10 mouse cellular contexts compared by ENCODE assay signal in genomic region chr5:73701063-73701890, GRCm38 (mm10). TPM values are rescaled to one million over a fixed set of nuclear protein-coding genes. Genes with fewer than 3 reads are reported as not detected.
DNase-seq lines count a peak whose midpoint lies in the region; ATAC-seq and TF ChIP-seq lines count a peak whose summit lies in the region.
"Had no signal": no experiment of that assay in that cellular context is flagged by ENCODE, and none has a peak within 500 bp of the region (broad histone marks: within the 10 kb centered on the region; RNA-seq: fewer than 3 reads in every experiment).

No protein-coding gene starts in this region.

- ATAC-seq in intestine, embryonic 14.5 days (replicated peaks; ENCODE audit: low FRiP score, low TSS enrichment, low read depth), result no peak
- no peak for ATAC-seq in intestine, postnatal 0 days
- ATAC-seq in embryonic facial prominence, embryonic 14.5 days (ENCODE audit: low read depth), result no peak
- no peak for ATAC-seq in heart, embryonic 15.5 days (replicated peaks; ENCODE audit: insufficient number of reproducible peaks, insufficient read depth, low FRiP score, low read depth)
- peak; percentile 80 for ATAC-seq in lung, postnatal 0 days
- ATAC-seq in liver, embryonic 12.5 days, result no peak
- no peak for ATAC-seq in midbrain, postnatal 0 days (ENCODE audit: low FRiP score)

- H3K4me3 ChIP-seq in intestine, embryonic 14.5 days (ENCODE audit: low read depth, low read length), result no peak overlapping the region
- no peak overlapping the region for H3K4me3 ChIP-seq in intestine, postnatal 0 days (ENCODE audit: low read depth, low read length)
- H3K4me3 ChIP-seq in embryonic facial prominence, embryonic 14.5 days (ENCODE audit: low read depth, low read length), result no peak overlapping the region
- H3K4me3 ChIP-seq in heart, embryonic 15.5 days, result no peak overlapping the region
- H3K4me3 ChIP-seq in lung, postnatal 0 days (ENCODE audit: low read depth, low read length), result no peak overlapping the region
- no peak overlapping the region for H3K4me3 ChIP-seq in liver, embryonic 12.5 days
- no peak overlapping the region for H3K4me3 ChIP-seq in midbrain, postnatal 0 days (ENCODE audit: low read depth, low read length)
- H3K4me3 ChIP-seq: neural tube, embryonic 13.5 days had no signal

- TF ChIP-seq CTCF in intestine, postnatal 0 days (IDR thresholded peaks at IDR 0.05; ENCODE audit: low read depth), result no peak
- TF ChIP-seq CTCF in lung, postnatal 0 days (IDR thresholded peaks at IDR 0.05), result no peak
- TF ChIP-seq CTCF in midbrain, postnatal 0 days (IDR thresholded peaks at IDR 0.05), result no peak

- peak; percentile 97 for TF ChIP-seq EP300 in lung, postnatal 0 days (IDR thresholded peaks at IDR 0.05)

- 50% methylated on average over 17 of the region's 17 CpGs for WGBS in intestine, embryonic 14.5 days
- WGBS in intestine, postnatal 0 days, result 56% methylated on average over 17 of the region's 17 CpGs
- 51% methylated on average over 17 of the region's 17 CpGs for WGBS in embryonic facial prominence, embryonic 14.5 days
- WGBS in heart, embryonic 15.5 days, result 49% methylated on average over 17 of the region's 17 CpGs
- 33% methylated on average over 17 of the region's 17 CpGs for WGBS in lung, postnatal 0 days
- 65% methylated on average over 17 of the region's 17 CpGs for WGBS in liver, embryonic 12.5 days (ENCODE audit: insufficient replicate concordance)
- 73% methylated on average over 17 of the region's 17 CpGs for WGBS in midbrain, postnatal 0 days

- H3K36me3 ChIP-seq in intestine, embryonic 14.5 days (ENCODE audit: control insufficient read depth, insufficient read depth, low read length), result no peaks in the 10 kb centered on the region
- no peaks in the 10 kb centered on the region for H3K36me3 ChIP-seq in intestine, postnatal 0 days (ENCODE audit: control insufficient read depth, insufficient read depth)
- H3K36me3 ChIP-seq in embryonic facial prominence, embryonic 14.5 days (ENCODE audit: control insufficient read depth, insufficient read depth, low read length), result no peaks in the 10 kb centered on the region
- no peaks in the 10 kb centered on the region for H3K36me3 ChIP-seq in heart, embryonic 15.5 days
- no peaks in the 10 kb centered on the region for H3K36me3 ChIP-seq in lung, postnatal 0 days (ENCODE audit: insufficient read depth, low read length)
- no peaks in the 10 kb centered on the region for H3K36me3 ChIP-seq in liver, embryonic 12.5 days
- H3K36me3 ChIP-seq in midbrain, postnatal 0 days (ENCODE audit: insufficient read depth, low read length), result no peaks in the 10 kb centered on the region
- H3K36me3 ChIP-seq: neural tube, embryonic 13.5 days had no signal

- H3K27ac ChIP-seq in intestine, embryonic 14.5 days (ENCODE audit: low read depth), result peak overlapping the region; percentile 43; the same call in 1 of the 2 replicates
- no peak overlapping the region for H3K27ac ChIP-seq in intestine, postnatal 0 days (ENCODE audit: low read depth, low read length)
- peak overlapping the region; percentile 82 for H3K27ac ChIP-seq in embryonic facial prominence, embryonic 14.5 days (replicated peaks; ENCODE audit: low read depth, low read length)
- H3K27ac ChIP-seq in heart, embryonic 15.5 days, result peak overlapping the region; percentile 50
- H3K27ac ChIP-seq in lung, postnatal 0 days (ENCODE audit: low read length), result no peak overlapping the region
- H3K27ac ChIP-seq in liver, embryonic 12.5 days, result no peak overlapping the region
- H3K27ac ChIP-seq in midbrain, postnatal 0 days (ENCODE audit: low read depth, low read length), result no peak overlapping the region
- H3K27ac ChIP-seq: neural tube, embryonic 13.5 days had no signal

- H3K27me3 ChIP-seq in intestine, embryonic 14.5 days (replicated peaks; ENCODE audit: control insufficient read depth, insufficient read depth, low read length), result no peaks in the 10 kb centered on the region
- H3K27me3 ChIP-seq in intestine, postnatal 0 days (replicated peaks; ENCODE audit: control insufficient read depth, insufficient read depth, low read length), result no peaks in the 10 kb centered on the region
- no peaks in the 10 kb centered on the region for H3K27me3 ChIP-seq in embryonic facial prominence, embryonic 14.5 days (replicated peaks; ENCODE audit: control insufficient read depth, insufficient read depth, low read length)
- no peaks in the 10 kb centered on the region for H3K27me3 ChIP-seq in heart, embryonic 15.5 days
- H3K27me3 ChIP-seq in lung, postnatal 0 days (replicated peaks; ENCODE audit: insufficient read depth, low read length), result 0 out of 2 replicates have a peak, but pooled peaks cover 4% of the 10 kb centered on the region
- no peaks in the 10 kb centered on the region for H3K27me3 ChIP-seq in liver, embryonic 12.5 days (replicated peaks)
- H3K27me3 ChIP-seq in midbrain, postnatal 0 days (ENCODE audit: insufficient read depth, low read length), result no peaks in the 10 kb centered on the region
- H3K27me3 ChIP-seq: neural tube, embryonic 13.5 days had no signal

- H3K4me2 ChIP-seq in intestine, embryonic 14.5 days (ENCODE audit: low read length), result no peak overlapping the region
- H3K4me2 ChIP-seq in intestine, postnatal 0 days (replicated peaks; ENCODE audit: low read depth), result no peak overlapping the region
- H3K4me2 ChIP-seq in embryonic facial prominence, embryonic 14.5 days (ENCODE audit: low read depth, low read length), result no peak overlapping the region
- H3K4me2 ChIP-seq in heart, embryonic 15.5 days, result no peak overlapping the region
- H3K4me2 ChIP-seq in lung, postnatal 0 days (replicated peaks; ENCODE audit: low read depth, low read length), result no peak overlapping the region
- H3K4me2 ChIP-seq in liver, embryonic 12.5 days, result no peak overlapping the region
- no peak overlapping the region for H3K4me2 ChIP-seq in midbrain, postnatal 0 days (ENCODE audit: low read depth, low read length, poor library complexity, severe bottlenecking)
- H3K4me2 ChIP-seq: neural tube, embryonic 13.5 days had no signal

- no peaks in the 10 kb centered on the region for H3K9me3 ChIP-seq in intestine, embryonic 14.5 days (ENCODE audit: control insufficient read depth, low read length)
- H3K9me3 ChIP-seq in intestine, postnatal 0 days (ENCODE audit: control insufficient read depth), result no peaks in the 10 kb centered on the region
- H3K9me3 ChIP-seq in embryonic facial prominence, embryonic 14.5 days (ENCODE audit: control insufficient read depth, low read length), result no peaks in the 10 kb centered on the region
- H3K9me3 ChIP-seq in heart, embryonic 15.5 days (replicated peaks), result no peaks in the 10 kb centered on the region
- no peaks in the 10 kb centered on the region for H3K9me3 ChIP-seq in lung, postnatal 0 days (ENCODE audit: low read length)
- H3K9me3 ChIP-seq in liver, embryonic 12.5 days (replicated peaks), result no peaks in the 10 kb centered on the region
- H3K9me3 ChIP-seq in midbrain, postnatal 0 days (ENCODE audit: low read length), result no peaks in the 10 kb centered on the region
- H3K9me3 ChIP-seq: neural tube, embryonic 13.5 days had no signal

- H3K4me1 ChIP-seq in intestine, embryonic 14.5 days (replicated peaks; ENCODE audit: control insufficient read depth, insufficient read depth, low read length), result peaks cover 10% of the 10 kb centered on the region; the same call in 1 of the 2 replicates
- no peaks in the 10 kb centered on the region for H3K4me1 ChIP-seq in intestine, postnatal 0 days (replicated peaks; ENCODE audit: control insufficient read depth, insufficient read depth, low read length)
- peaks cover 12% of the 10 kb centered on the region; the same call in 1 of the 2 replicates for H3K4me1 ChIP-seq in embryonic facial prominence, embryonic 14.5 days (ENCODE audit: control insufficient read depth, insufficient read depth, low read length)
- peaks cover 9% of the 10 kb centered on the region for H3K4me1 ChIP-seq in heart, embryonic 15.5 days (replicated peaks)
- H3K4me1 ChIP-seq in lung, postnatal 0 days (ENCODE audit: insufficient read depth, low read depth, low read length), result no peaks in the 10 kb centered on the region
- no peaks in the 10 kb centered on the region for H3K4me1 ChIP-seq in liver, embryonic 12.5 days
- H3K4me1 ChIP-seq in midbrain, postnatal 0 days (ENCODE audit: insufficient read depth, low read length), result no peaks in the 10 kb centered on the region
- H3K4me1 ChIP-seq: neural tube, embryonic 13.5 days had no signal

- no peak overlapping the region for H3K9ac ChIP-seq in intestine, embryonic 14.5 days (ENCODE audit: low read length)
- no peak overlapping the region for H3K9ac ChIP-seq in intestine, postnatal 0 days (ENCODE audit: low read depth, low read length)
- no peak overlapping the region for H3K9ac ChIP-seq in embryonic facial prominence, embryonic 14.5 days (ENCODE audit: low read depth, low read length)
- no peak overlapping the region for H3K9ac ChIP-seq in heart, embryonic 15.5 days
- no peak overlapping the region for H3K9ac ChIP-seq in lung, postnatal 0 days (replicated peaks; ENCODE audit: low read depth)
- H3K9ac ChIP-seq in liver, embryonic 12.5 days, result no peak overlapping the region
- no peak overlapping the region for H3K9ac ChIP-seq in midbrain, postnatal 0 days (replicated peaks; ENCODE audit: low read length, poor library complexity, severe bottlenecking)
- H3K9ac ChIP-seq: neural tube, embryonic 13.5 days had no signal

- no peak for DNase-seq in intestine, embryonic 14.5 days (ENCODE audit: low spot score)
- DNase-seq in embryonic facial prominence, embryonic 14.5 days (ENCODE audit: low spot score), result peak; percentile 55
- DNase-seq in lung, postnatal 0 days (ENCODE audit: low spot score), result peak; percentile 89
- no peak for DNase-seq in midbrain, postnatal 0 days (ENCODE audit: low spot score)
- DNase-seq in thymus, postnatal 14 days, result no peak
- DNase-seq: cerebellum, adult 11 months had no signal

RNA-seq across cellular contexts. Expression of gene Spata18, which starts 50.1 kb away (rescaled TPM):
- 0.45 and 0.85 TPM in 2 replicates for polyA plus RNA-seq in intestine, embryonic 14.5 days (2014; fragmentation: Nextera tagmentation; extraction: Ambion mirVana)
- polyA plus RNA-seq in intestine, postnatal 0 days (2015; fragmentation: Nextera tagmentation; extraction: Ambion mirVana), result 0.17 and 0.18 TPM in 2 replicates
- polyA plus RNA-seq in embryonic facial prominence, embryonic 14.5 days (2014; fragmentation: Nextera tagmentation; extraction: Ambion mirVana), result 0.63 and 1.1 TPM in 2 replicates
- polyA plus RNA-seq in heart, embryonic 15.5 days (2015; fragmentation: Nextera tagmentation; extraction: Ambion mirVana), result 0.68 and 0.76 TPM in 2 replicates
- 6.6 and 8.3 TPM in 2 replicates for polyA plus RNA-seq in lung, postnatal 0 days (2015; fragmentation: Nextera tagmentation; extraction: Ambion mirVana)
- polyA plus RNA-seq in liver, embryonic 12.5 days (2016; fragmentation: Nextera tagmentation; extraction: Ambion mirVana), result not detected in 2 replicates
- total RNA-seq in midbrain, postnatal 0 days (2014; rRNA removed), result 1.6 and 1.9 TPM in 2 replicates
- 0.63 and 0.69 TPM in 2 replicates for polyA plus RNA-seq in midbrain, postnatal 0 days (2015; fragmentation: Nextera tagmentation; extraction: Ambion mirVana)

RNA-seq across cellular contexts. Expression of gene Sgcb, which starts 53.7 kb away (rescaled TPM):
- 20.7 and 25.0 TPM in 2 replicates for polyA plus RNA-seq in intestine, embryonic 14.5 days (2014; fragmentation: Nextera tagmentation; extraction: Ambion mirVana)
- polyA plus RNA-seq in intestine, postnatal 0 days (2015; fragmentation: Nextera tagmentation; extraction: Ambion mirVana), result 8.2 and 8.5 TPM in 2 replicates
- polyA plus RNA-seq in embryonic facial prominence, embryonic 14.5 days (2014; fragmentation: Nextera tagmentation; extraction: Ambion mirVana), result 54.3 and 55.3 TPM in 2 replicates
- polyA plus RNA-seq in heart, embryonic 15.5 days (2015; fragmentation: Nextera tagmentation; extraction: Ambion mirVana), result 35.3 and 38.2 TPM in 2 replicates
- 16.4 and 16.6 TPM in 2 replicates for polyA plus RNA-seq in lung, postnatal 0 days (2015; fragmentation: Nextera tagmentation; extraction: Ambion mirVana)
- polyA plus RNA-seq in liver, embryonic 12.5 days (2016; fragmentation: Nextera tagmentation; extraction: Ambion mirVana), result 4.5 and 4.7 TPM in 2 replicates
- total RNA-seq in midbrain, postnatal 0 days (2014; rRNA removed), result 24.7 TPM in 2 replicates
- 49.7 and 53.5 TPM in 2 replicates for polyA plus RNA-seq in midbrain, postnatal 0 days (2015; fragmentation: Nextera tagmentation; extraction: Ambion mirVana)

Comparison
In these comparisons a context has a peak if more than half of its experiments do, and no peak if none do; other contexts are left out.
1. H3K27ac ChIP-seq: peak in intestine, embryonic 14.5 days (single experiment), embryonic facial prominence, embryonic 14.5 days (single experiment) and heart, embryonic 15.5 days (single experiment); none in intestine, postnatal 0 days (single experiment), lung, postnatal 0 days (single experiment), liver, embryonic 12.5 days (single experiment) and midbrain, postnatal 0 days (single experiment).
2. DNase-seq: peak in embryonic facial prominence, embryonic 14.5 days (single experiment) and lung, postnatal 0 days (single experiment); none in intestine, embryonic 14.5 days (single experiment), midbrain, postnatal 0 days (single experiment) and thymus, postnatal 14 days (single experiment).